Mouse (Mus musculus) forebrain, embryonic 13.5 days (tissue): Measurements from ENCODE around the gene Jak1. TPM values are rescaled to one million over a fixed set of nuclear protein-coding genes. Genes with fewer than 3 reads are reported as not detected.

Experiments
- ATAC-seq: fragments of 200-750 bp; cut with Nextera tagmentation; 2 replicates; pipeline ENCODE4 v1.8.0; 2017
- H3K27ac ChIP-seq: fragments of 300-500 bp; sonication (generic); 2 replicates; pipeline ENCODE4 v1.5.1; 2015; ENCODE audit warnings: inconsistent platforms, mild to moderate bottlenecking, moderate library complexity
- H3K27me3 ChIP-seq: fragments of 300-500 bp; sonication (generic); 2 replicates; pipeline ENCODE4 v1.6.1; 2015; ENCODE audit warnings: mild to moderate bottlenecking, inconsistent platforms
- H3K36me3 ChIP-seq: fragments of 300-500 bp; sonication (generic); 2 replicates; pipeline ENCODE4 v1.6.1; 2015; ENCODE audit warnings: mild to moderate bottlenecking, inconsistent platforms; ENCODE audit not compliant: poor library complexity, severe bottlenecking
- H3K4me1 ChIP-seq: fragments of 300-500 bp; sonication (generic); 2 replicates; pipeline ENCODE4 v1.6.1; 2015; ENCODE audit warnings: inconsistent platforms
- H3K4me2 ChIP-seq: fragments of 300-500 bp; sonication (generic); 2 replicates; pipeline ENCODE4 v1.6.1; 2015; ENCODE audit warnings: inconsistent platforms, mild to moderate bottlenecking, moderate library complexity
- H3K4me3 ChIP-seq: fragments of 300-500 bp; sonication (generic); 2 replicates; pipeline ENCODE4 v1.5.1; 2015; ENCODE audit warnings: mild to moderate bottlenecking, inconsistent platforms
- H3K9ac ChIP-seq: fragments of 300-500 bp; sonication (generic); 2 replicates; pipeline ENCODE4 v1.6.1; 2015; ENCODE audit warnings: mild to moderate bottlenecking, inconsistent platforms
- H3K9me3 ChIP-seq: fragments of 300-500 bp; sonication (generic); replicated peaks from 2 replicates; pipeline ENCODE4 v1.6.1; 2016; ENCODE audit warnings: inconsistent platforms
- WGBS: fragments of 180-500 bp; shearing (Covaris S2); methylation state at CpG from one replicate; pipeline ENCODE4 v1.1.7; 2015; 5-methylcytosine and 5-hydroxymethylcytosine counted together
- polyA plus RNA-seq: library from polyadenylated mRNA; unstranded; fragments of >200 nt; fragmentation: Nextera tagmentation; extraction: Ambion mirVana; gene quantifications from 2 replicates; pipeline ENCODE4 v1.2.1, GENCODE M21; 2015

Gene Jak1
- polyA plus RNA-seq, 1 experiment from 2014 or later: 33.5 TPM

GRCm38 (mm10) chr4:101230621-101231020, 34.5 kb downstream of the Jak1 start:
- Histone ChIP-seq H3K4me2 (no peak overlapping the region), H3K9me3 (no peaks in the 10 kb centered on the region), H3K4me1 (no peaks in the 10 kb centered on the region), H3K9ac (no peak overlapping the region), H3K27ac (no peak overlapping the region), H3K27me3 (no peaks in the 10 kb centered on the region), H3K4me3 (no peak overlapping the region), H3K36me3 (no peaks in the 10 kb centered on the region)
- 90% methylated on average over 2 of the region's 2 CpGs for WGBS
- no peak for ATAC-seq

- Histone ChIP-seq H3K9ac (no peak overlapping the region), H3K9me3 (no peaks in the 10 kb centered on the region), H3K36me3 (no peaks in the 10 kb centered on the region), H3K4me2 (no peak overlapping the region), H3K4me3 (no peak overlapping the region), H3K27me3 (no peaks in the 10 kb centered on the region), H3K4me1 (no peaks in the 10 kb centered on the region), H3K27ac (no peak overlapping the region)
- WGBS: 85% methylated on average over 3 of the region's 3 CpGs
- no peak for ATAC-seq
Measured at GRCm38 (mm10) chr4:101227398-101227797, 37.7 kb downstream of the Jak1 start.

GRCm38 (mm10) chr4:101225984-101226383, 39.1 kb downstream of the Jak1 start:
- WGBS: 92% methylated on average over 5 of the region's 5 CpGs

DNA sequence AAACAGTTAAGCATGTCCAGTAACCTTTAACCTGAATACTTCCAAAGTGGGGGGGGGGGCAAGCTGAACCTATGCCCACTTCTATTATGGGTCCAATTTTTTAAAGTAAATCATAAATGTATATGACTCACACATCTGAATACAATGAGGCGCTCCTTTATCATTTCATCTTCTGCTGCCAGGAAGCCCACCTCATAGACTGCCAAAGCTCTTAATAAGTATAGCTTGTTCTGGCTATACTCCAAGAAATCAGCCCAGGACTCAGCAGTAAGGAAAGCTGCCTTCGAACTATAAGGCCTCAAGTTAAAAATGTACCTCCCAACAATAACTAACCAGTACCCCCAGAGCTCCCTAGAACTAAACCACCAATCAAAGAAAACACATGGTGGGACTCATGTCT, 44.1 kb downstream of the Jak1 start:
- Histone ChIP-seq H3K9me3 (no peaks in the 10 kb centered on the region), H3K4me2 (no peak overlapping the region), H3K36me3 (no peaks in the 10 kb centered on the region), H3K27ac (no peak overlapping the region), H3K27me3 (no peaks in the 10 kb centered on the region), H3K4me1 (no peaks in the 10 kb centered on the region), H3K9ac (no peak overlapping the region), H3K4me3 (no peak overlapping the region)
- WGBS: 79% methylated on average over 2 of the region's 2 CpGs
- ATAC-seq: no peak

More at GRCm38 (mm10) chr4:101225984-101226383, 39.1 kb downstream of the Jak1 start:
- Histone ChIP-seq H3K4me1 (no peaks in the 10 kb centered on the region), H3K9me3 (no peaks in the 10 kb centered on the region), H3K27me3 (no peaks in the 10 kb centered on the region), H3K36me3 (no peaks in the 10 kb centered on the region), H3K9ac (no peak overlapping the region), H3K4me2 (no peak overlapping the region), H3K4me3 (no peak overlapping the region), H3K27ac (no peak overlapping the region)
- no peak for ATAC-seq

DNA sequence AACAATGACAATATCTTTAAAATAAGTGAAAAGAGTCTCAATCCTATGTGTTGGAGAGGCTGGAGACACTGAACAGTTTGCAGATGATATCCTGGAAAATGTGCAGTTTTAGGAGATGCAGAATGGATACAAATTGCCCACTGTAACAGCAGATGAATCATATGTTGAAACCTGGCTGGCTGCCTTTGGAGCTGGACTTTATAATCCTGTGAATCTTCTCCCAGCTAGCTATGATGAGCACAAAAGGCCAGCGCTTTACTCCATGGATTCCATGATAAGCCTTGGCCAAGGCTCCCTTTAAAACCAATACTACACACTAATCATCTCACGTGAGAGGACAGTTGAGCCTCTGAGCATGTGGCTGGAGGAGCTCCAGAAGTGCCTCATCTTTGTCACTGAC, 45.2 kb downstream of the Jak1 start:
- Histone ChIP-seq H3K27me3 (no peaks in the 10 kb centered on the region), H3K4me2 (no peak overlapping the region), H3K4me3 (no peak overlapping the region), H3K36me3 (no peaks in the 10 kb centered on the region), H3K9me3 (no peaks in the 10 kb centered on the region), H3K9ac (no peak overlapping the region), H3K27ac (no peak overlapping the region), H3K4me1 (no peaks in the 10 kb centered on the region)
- WGBS: 81% methylated on average over 2 of the region's 2 CpGs
- no peak for ATAC-seq

DNA sequence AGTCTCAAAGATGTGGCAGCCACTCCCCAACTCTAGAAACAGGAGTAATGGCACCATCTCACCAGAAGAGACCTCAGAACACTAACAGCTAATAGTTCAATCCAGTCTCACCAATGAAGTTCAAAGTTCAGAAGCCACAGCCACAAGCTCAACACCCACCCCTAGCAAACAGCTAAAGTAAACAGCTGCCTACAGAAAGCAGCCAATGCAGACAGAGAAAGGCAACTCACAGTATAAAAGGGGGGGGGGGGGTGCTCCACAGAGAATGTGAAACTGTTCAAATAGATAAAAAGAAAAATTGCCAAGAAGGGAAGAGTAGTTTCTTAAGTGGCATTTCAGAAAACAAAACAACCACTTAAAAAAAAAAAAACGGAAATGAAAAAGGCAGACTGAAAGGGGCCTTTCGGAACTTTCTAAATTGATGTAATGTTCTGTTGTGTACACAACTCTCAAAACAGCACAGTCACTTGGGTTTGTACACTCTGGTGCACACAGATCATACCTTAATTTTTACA, 48.0 kb downstream of the Jak1 start:
- H3K27me3 ChIP-seq: no peaks in the 10 kb centered on the region
- no peak overlapping the region for H3K9ac ChIP-seq
- no peak overlapping the region for H3K27ac ChIP-seq
- H3K4me2 ChIP-seq: no peak overlapping the region
- H3K36me3 ChIP-seq: no peaks in the 10 kb centered on the region
- no peaks in the 10 kb centered on the region for H3K9me3 ChIP-seq
- H3K4me1 ChIP-seq: no peaks in the 10 kb centered on the region
- WGBS: 67% methylated on average over 2 of the region's 2 CpGs
- ATAC-seq: no peak
- H3K4me3 ChIP-seq: no peak overlapping the region

DNA sequence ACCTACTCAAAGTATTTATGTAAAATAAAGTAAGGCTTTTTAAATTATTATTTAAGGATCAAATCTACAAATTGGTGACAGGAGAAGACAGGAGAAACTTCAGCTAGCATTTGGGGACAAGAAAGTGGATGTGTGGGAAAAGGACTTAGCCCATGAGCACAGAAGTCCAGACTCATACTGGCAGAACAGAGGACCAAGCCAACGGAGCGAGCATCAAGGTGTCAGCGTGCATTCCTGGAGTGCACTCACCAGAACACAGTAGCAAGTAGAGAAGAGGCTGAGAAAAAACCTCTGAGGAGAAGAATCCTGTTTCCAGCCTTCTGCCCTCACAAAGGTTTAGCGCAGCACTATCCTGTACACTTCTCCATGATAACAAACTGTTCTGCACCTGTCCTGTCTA, 48.8 kb downstream of the Jak1 start:
- Histone ChIP-seq H3K36me3 (no peaks in the 10 kb centered on the region), H3K4me3 (no peak overlapping the region), H3K27me3 (no peaks in the 10 kb centered on the region), H3K9me3 (no peaks in the 10 kb centered on the region), H3K4me2 (no peak overlapping the region), H3K4me1 (no peaks in the 10 kb centered on the region), H3K9ac (no peak overlapping the region), H3K27ac (no peak overlapping the region)
- WGBS: 83% methylated on average over 4 of the region's 4 CpGs
- no peak for ATAC-seq

DNA sequence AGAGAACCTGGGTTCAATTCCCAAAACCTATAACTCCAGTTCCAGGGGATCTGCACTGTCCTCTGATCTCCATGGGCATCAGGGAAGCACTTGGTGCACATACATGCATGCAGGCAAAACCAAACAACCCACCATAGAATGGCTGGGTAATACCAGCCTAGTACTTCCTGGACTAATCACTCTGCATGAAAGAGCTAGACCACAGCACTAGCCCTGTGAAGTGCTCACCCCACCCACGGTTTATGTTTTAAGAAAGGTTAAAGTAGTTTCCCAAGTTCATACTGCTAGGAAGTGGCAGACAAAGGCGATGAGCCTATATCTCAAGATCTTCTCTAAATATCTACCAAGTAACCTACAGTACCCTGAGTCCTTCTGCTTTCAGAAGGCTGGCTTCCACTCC, 51.6 kb downstream of the Jak1 start:
- no peak overlapping the region for H3K27ac ChIP-seq
- no peaks in the 10 kb centered on the region for H3K9me3 ChIP-seq
- H3K36me3 ChIP-seq: no peaks in the 10 kb centered on the region
- no peak overlapping the region for H3K9ac ChIP-seq
- no peaks in the 10 kb centered on the region for H3K4me1 ChIP-seq
- no peak overlapping the region for H3K4me3 ChIP-seq
- H3K4me2 ChIP-seq: no peak overlapping the region
- WGBS: 93% methylated on average over 2 of the region's 2 CpGs
- H3K27me3 ChIP-seq: no peaks in the 10 kb centered on the region
- no peak for ATAC-seq

GRCm38 (mm10) chr4:101207492-101207891, 57.6 kb downstream of the Jak1 start:
- Histone ChIP-seq H3K36me3 (no peaks in the 10 kb centered on the region), H3K9ac (no peak overlapping the region), H3K27me3 (no peaks in the 10 kb centered on the region), H3K4me1 (no peaks in the 10 kb centered on the region), H3K4me3 (no peak overlapping the region), H3K27ac (no peak overlapping the region), H3K9me3 (no peaks in the 10 kb centered on the region), H3K4me2 (no peak overlapping the region)
- 86% methylated on average over 2 of the region's 2 CpGs for WGBS
- ATAC-seq: no peak

DNA sequence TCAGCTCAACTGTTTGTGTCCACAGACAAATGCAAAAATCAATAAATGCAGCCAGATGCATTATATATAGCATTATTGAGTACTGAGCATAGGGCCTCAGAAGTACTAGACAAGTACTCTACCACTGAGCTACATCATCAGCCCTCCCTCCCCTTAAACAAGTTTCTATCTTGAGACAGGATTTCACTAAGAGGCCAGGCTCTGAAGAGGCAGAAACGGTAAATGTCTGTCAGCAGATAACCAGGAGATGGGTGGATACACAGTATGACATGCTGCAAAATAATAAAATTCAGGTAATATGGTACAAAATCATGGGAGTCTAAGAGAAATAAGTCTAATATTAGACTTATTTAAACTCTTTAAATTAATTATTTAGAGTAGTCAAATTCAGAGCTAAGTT, 61.6 kb downstream of the Jak1 start:
- WGBS: 89% methylated on average over 1 of the region's 1 CpGs
- no peak for ATAC-seq

GRCm38 (mm10) chr4:101202626-101203025, 62.5 kb downstream of the Jak1 start:
- no peak overlapping the region for H3K4me2 ChIP-seq
- 95% methylated on average over 10 of the region's 10 CpGs for WGBS
- no peak overlapping the region for H3K9ac ChIP-seq
- peaks cover 9% of the 10 kb centered on the region for H3K4me1 ChIP-seq
- H3K36me3 ChIP-seq: no peaks in the 10 kb centered on the region
- H3K27me3 ChIP-seq: no peaks in the 10 kb centered on the region
- H3K27ac ChIP-seq: no peak overlapping the region
- H3K9me3 ChIP-seq: no peaks in the 10 kb centered on the region
- no peak overlapping the region for H3K4me3 ChIP-seq
- ATAC-seq: no peak

More for the DNA sequence above, 61.6 kb downstream of the Jak1 start:
- H3K27ac ChIP-seq: no peak overlapping the region
- no peaks in the 10 kb centered on the region for H3K27me3 ChIP-seq
- no peaks in the 10 kb centered on the region for H3K4me1 ChIP-seq
- no peaks in the 10 kb centered on the region for H3K36me3 ChIP-seq
- H3K9me3 ChIP-seq: no peaks in the 10 kb centered on the region
- H3K4me2 ChIP-seq: no peak overlapping the region
- no peak overlapping the region for H3K9ac ChIP-seq
- H3K4me3 ChIP-seq: no peak overlapping the region

DNA sequence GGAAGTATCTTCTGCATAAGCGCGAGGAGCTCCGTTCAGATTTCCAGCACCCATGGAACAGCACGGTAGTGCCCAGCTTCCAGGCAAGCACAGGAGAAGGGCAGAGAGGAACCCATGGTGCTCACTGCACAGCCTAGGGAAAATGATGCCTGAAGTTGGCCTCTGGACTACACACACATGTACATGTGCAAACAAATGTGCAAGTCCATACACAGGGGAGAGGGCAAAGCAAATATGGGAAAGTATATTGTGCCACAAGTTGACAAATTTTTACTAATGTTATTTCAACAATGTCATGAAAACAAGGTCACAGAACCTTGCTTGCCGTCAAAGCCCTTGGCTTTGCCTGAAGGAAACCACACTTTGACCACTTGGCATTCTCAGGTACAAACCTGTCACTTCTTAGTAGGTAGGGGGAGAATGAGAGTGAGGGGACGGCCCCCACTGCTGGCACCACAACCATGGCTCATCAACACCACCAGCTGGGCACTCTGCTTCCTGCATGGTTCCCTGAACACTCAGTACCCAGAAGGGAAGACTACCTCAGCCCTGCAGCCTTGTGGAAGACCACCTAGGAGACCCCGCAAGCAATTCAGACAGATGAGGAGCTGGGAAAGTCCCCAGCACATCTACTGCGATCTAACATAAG, 65.5 kb downstream of the Jak1 start:
- Histone ChIP-seq H3K27me3 (no peaks in the 10 kb centered on the region), H3K9me3 (no peaks in the 10 kb centered on the region), H3K4me2 (no peak overlapping the region), H3K36me3 (no peaks in the 10 kb centered on the region), H3K4me3 (no peak overlapping the region), H3K27ac (no peak overlapping the region), H3K4me1 (peaks cover 10% of the 10 kb centered on the region), H3K9ac (no peak overlapping the region)
- no peak for ATAC-seq
- 93% methylated on average over 8 of the region's 8 CpGs for WGBS

GRCm38 (mm10) chr4:101198333-101198732, 66.7 kb downstream of the Jak1 start:
- no peaks in the 10 kb centered on the region for H3K36me3 ChIP-seq
- no peak overlapping the region for H3K4me2 ChIP-seq
- no peak for ATAC-seq
- peaks cover 10% of the 10 kb centered on the region for H3K4me1 ChIP-seq
- no peak overlapping the region for H3K9ac ChIP-seq
- no peak overlapping the region for H3K4me3 ChIP-seq
- no peak overlapping the region for H3K27ac ChIP-seq
- H3K9me3 ChIP-seq: no peaks in the 10 kb centered on the region
- 62% methylated on average over 2 of the region's 2 CpGs for whole genome bisulfite sequencing
- no peaks in the 10 kb centered on the region for H3K27me3 ChIP-seq
